Mouse (Mus musculus) brain, embryonic 14.5 days (tissue): Measurements from ENCODE around the gene Prkar2b.

Source experiments
- CTCF ChIP-seq: fragments of 200-500 bp; IDR thresholded peaks from 2 replicates; pipeline ENCODE4 v1.5.1; 2012; ENCODE audit warnings: inconsistent platforms, mild to moderate bottlenecking, moderate library complexity, borderline replicate concordance; ENCODE audit not compliant: insufficient read depth, insufficient read length; ENCODE audit errors: extremely low read depth
- POLR2A ChIP-seq: fragments of 200-500 bp; IDR thresholded peaks from 2 replicates; pipeline ENCODE4 v1.6.1; 2012; ENCODE audit warnings: mild to moderate bottlenecking, inconsistent platforms, borderline replicate concordance; ENCODE audit not compliant: poor library complexity, insufficient read depth, insufficient read length, severe bottlenecking; ENCODE audit errors: extremely low read depth

DNA sequence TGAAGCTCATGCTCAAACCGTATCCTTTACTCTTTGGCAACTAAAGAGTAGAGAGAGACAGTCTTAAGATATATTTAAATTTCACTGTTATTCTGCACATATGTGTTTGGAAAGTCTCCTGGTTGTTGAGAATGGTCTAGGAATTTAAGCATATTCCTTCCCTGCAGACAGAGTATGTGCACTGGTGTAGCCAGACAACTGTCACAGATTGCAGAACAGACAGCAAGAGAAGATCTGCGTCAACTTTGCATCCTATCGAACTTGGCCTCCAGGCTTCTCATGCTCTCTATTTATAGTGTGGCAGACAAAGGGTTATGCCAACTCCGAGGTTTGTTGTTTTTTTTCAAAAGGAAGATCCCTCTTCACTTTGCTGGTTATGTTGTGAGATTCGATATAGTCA, 62.4 kb downstream of the Prkar2b start:
- no peak for TF ChIP-seq CTCF
- no peak for TF ChIP-seq POLR2A
